Mouse (Mus musculus): ENCODE measurements around the gene B4galt4. TPM values are rescaled to one million over a fixed set of nuclear protein-coding genes. Genes with fewer than 3 reads are reported as not detected.
A peak's percentile ranks its signal among the peaks of the same experiment; 100 is the strongest.

B4galt4 gene
- total and polyA plus RNA-seq, 3 experiments: not detected

DNA sequence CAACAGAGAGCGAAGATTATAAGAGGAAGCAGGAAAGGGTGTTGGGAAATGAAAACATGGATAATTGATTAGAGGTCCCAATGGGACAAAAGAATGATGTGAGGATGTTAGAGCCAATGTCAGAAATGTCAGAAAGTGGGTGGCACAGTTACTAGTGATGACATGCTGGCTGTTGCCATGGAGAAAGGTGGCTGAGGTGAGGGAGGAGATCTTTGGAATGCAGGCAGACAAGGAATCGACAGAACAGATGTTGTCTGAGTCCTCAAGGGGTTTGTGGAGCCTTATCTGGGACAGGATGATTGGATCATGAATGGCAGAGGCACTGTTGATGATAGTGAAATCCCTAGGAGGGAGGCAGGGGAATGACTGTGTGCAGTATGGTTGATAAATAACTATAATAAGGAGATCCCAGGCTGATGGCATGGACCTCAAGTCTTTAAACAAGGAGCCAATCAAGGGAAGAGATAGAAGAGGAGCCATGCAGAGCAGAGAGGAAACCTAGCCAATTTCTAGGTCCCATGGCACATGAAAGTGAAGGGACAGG, 40.5 kb downstream of the B4galt4 start:
- TF ChIP-seq MAX (IDR thresholded peaks at IDR 0.05; ENCODE audit: low read length) (no peak), MAFK (IDR thresholded peaks at IDR 0.05; ENCODE audit: insufficient replicate concordance, low read length) (no peak), IRF4 (IDR thresholded peaks at IDR 0.05; ENCODE audit: low read depth, low read length) (no peak), USF2 (conservative IDR thresholded peaks at IDR 0.05; ENCODE audit: low read depth, low read length) (no peak), ZC3H11A (IDR thresholded peaks at IDR 0.05; ENCODE audit: low read depth, low read length) (no peak), KAT2A (IDR thresholded peaks at IDR 0.05; ENCODE audit: insufficient replicate concordance, low read length) (no peak), CHD1 (IDR thresholded peaks at IDR 0.05; ENCODE audit: low read depth, low read length) (no peak), E2F4 (IDR thresholded peaks at IDR 0.05; ENCODE audit: insufficient replicate concordance, low read depth, low read length) (no peak), TCF12 (IDR thresholded peaks at IDR 0.05; ENCODE audit: low read depth, low read length) (no peak), BHLHE40 (IDR thresholded peaks at IDR 0.05; ENCODE audit: low read depth, low read length) (no peak), PAX5 (IDR thresholded peaks at IDR 0.05; ENCODE audit: low read length) (no peak)
- dilution Hi-C loops (cut with MboI; ENCODE audit: extremely low pct_ligation_motif_present, extremely low pct_unique_long_range_greater_than_20kb, low sequenced_read_pairs): no loop called here
- H3K27me3 ChIP-seq (replicated peaks): no peaks in the 10 kb centered on the region

DNA sequence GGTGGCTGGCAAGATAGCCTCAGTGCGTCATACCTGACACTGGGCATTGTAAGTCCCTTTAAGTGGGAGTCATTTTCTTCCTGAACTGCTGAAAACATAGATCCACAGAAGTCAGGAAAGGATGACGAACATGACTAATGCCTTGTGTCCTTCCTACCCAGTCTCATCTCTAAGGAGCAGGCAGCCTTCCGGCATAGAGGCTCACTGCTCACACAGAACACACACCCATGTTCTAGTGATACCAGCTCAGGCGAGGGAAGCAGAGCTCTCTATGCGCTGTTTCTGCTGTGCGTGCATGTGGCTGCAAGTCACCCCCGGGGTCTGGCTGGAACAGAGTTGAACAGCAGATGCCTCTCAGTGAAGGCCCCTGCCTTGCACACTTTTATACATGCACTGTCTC, 43.2 kb downstream of the B4galt4 start:
- TF ChIP-seq HCFC1 (IDR thresholded peaks at IDR 0.05; ENCODE audit: low read depth, low read length) (no peak), PAX5 (IDR thresholded peaks at IDR 0.05; ENCODE audit: low read length) (no peak), MAFK (IDR thresholded peaks at IDR 0.05; ENCODE audit: insufficient replicate concordance, low read length) (no peak), CHD1 (IDR thresholded peaks at IDR 0.05; ENCODE audit: low read depth, low read length) (no peak), MAX (IDR thresholded peaks at IDR 0.05; ENCODE audit: low read length) (no peak)
- in situ Hi-C loops (cut with MboI; ENCODE audit: low pct_ligation_motif_present, low pct_unique_long_range_greater_than_20kb, low sequenced_read_pairs): no loop called here
- dilution Hi-C loops (cut with MboI; ENCODE audit: extremely low pct_ligation_motif_present, extremely low pct_unique_long_range_greater_than_20kb, low sequenced_read_pairs): no loop called here

More for the DNA sequence above, 40.5 kb downstream of the B4galt4 start:
- H3K9me3 ChIP-seq (replicated peaks; ENCODE audit: low read length): no peaks in the 10 kb centered on the region
- no peak overlapping the region for H3K4me3 ChIP-seq (replicated peaks in 1 of 3; ENCODE audit: low read depth in 2 of 3, low read length in 2 of 3, poor library complexity in 1 of 3)
- H3K79me2 ChIP-seq (replicated peaks; ENCODE audit: control insufficient read depth, extremely low read depth, insufficient read depth, poor library complexity, severe bottlenecking): no peaks in the 10 kb centered on the region
- H3K4me2 ChIP-seq (ENCODE audit: insufficient read depth, low read depth, poor library complexity, severe bottlenecking): no peak overlapping the region
- H3K9ac ChIP-seq (ENCODE audit: insufficient read depth, low read depth): no peak overlapping the region
- no peak for DNase-seq (ENCODE audit: extremely low read depth)
- in situ Hi-C loops (cut with MboI; ENCODE audit: low pct_ligation_motif_present, low pct_unique_long_range_greater_than_20kb, low sequenced_read_pairs): no loop called here
- H3K27ac ChIP-seq (ENCODE audit: insufficient read depth, low read depth): no peak overlapping the region
- H3K4me1 ChIP-seq (ENCODE audit: control insufficient read depth in 1 of 2, insufficient read depth in 2 of 2): no peaks in the 10 kb centered on the region
- no peaks in the 10 kb centered on the region for H3K36me3 ChIP-seq (replicated peaks in 1 of 2; ENCODE audit: control insufficient read depth in 1 of 2, insufficient read depth in 1 of 2, low read length in 1 of 2)

DNA sequence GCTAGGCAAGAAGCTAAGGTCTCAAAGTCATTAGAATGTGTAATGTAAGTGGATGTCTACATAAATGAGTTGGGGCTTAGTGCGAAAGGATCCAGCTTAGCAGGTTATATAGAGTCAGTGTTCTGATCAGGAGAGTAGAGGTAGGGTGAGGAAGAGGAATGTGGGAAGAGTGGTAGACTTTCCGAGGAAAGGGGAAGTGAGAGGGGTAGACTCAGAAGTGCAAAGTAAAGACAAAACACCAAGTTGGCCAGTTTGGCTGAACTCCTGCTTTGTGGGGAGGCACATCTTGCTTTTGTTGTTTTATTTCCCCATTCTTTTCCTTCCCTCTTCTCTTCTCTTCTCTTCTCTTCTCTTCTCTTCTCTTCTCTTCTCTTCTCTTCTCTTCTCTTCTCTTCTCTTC, 47.0 kb downstream of the B4galt4 start:
- Histone ChIP-seq H3K9ac (ENCODE audit: insufficient read depth, low read depth) (no peak overlapping the region), H3K4me3 (replicated peaks in 1 of 3; ENCODE audit: low read depth in 2 of 3, low read length in 2 of 3, poor library complexity in 1 of 3) (no peak overlapping the region), H3K9me3 (replicated peaks; ENCODE audit: low read length) (no peaks in the 10 kb centered on the region), H3K4me1 (ENCODE audit: control insufficient read depth in 1 of 2, insufficient read depth in 2 of 2) (peaks cover 0 to 3% of the 10 kb centered on the region in 2 experiments; a peak in 1 of 4 replicates), H3K27ac (ENCODE audit: insufficient read depth, low read depth) (no peak overlapping the region), H3K36me3 (replicated peaks in 1 of 2; ENCODE audit: control insufficient read depth in 1 of 2, insufficient read depth in 1 of 2, low read length in 1 of 2) (no peaks in the 10 kb centered on the region), H3K27me3 (replicated peaks) (no peaks in the 10 kb centered on the region), H3K79me2 (replicated peaks; ENCODE audit: control insufficient read depth, extremely low read depth, insufficient read depth, poor library complexity, severe bottlenecking) (no peaks in the 10 kb centered on the region), H3K4me2 (ENCODE audit: insufficient read depth, low read depth, poor library complexity, severe bottlenecking) (no peak overlapping the region)
- in situ Hi-C loops (cut with MboI; ENCODE audit: low pct_ligation_motif_present, low pct_unique_long_range_greater_than_20kb, low sequenced_read_pairs) (no loop called here), dilution Hi-C loops (cut with MboI; ENCODE audit: extremely low pct_ligation_motif_present, extremely low pct_unique_long_range_greater_than_20kb, low sequenced_read_pairs) (no loop called here)
- no peak for DNase-seq (ENCODE audit: extremely low read depth)
- TF ChIP-seq SMC3 (IDR thresholded peaks at IDR 0.05; ENCODE audit: low read depth, low read length): no peak
- TF ChIP-seq USF2 (conservative IDR thresholded peaks at IDR 0.05; ENCODE audit: low read depth, low read length): no peak
- TF ChIP-seq EP300 (IDR thresholded peaks at IDR 0.05; ENCODE audit: low read length): peak; percentile 28; the same call in 1 of the 2 replicates
- no peak for TF ChIP-seq NELFE (IDR thresholded peaks at IDR 0.05; ENCODE audit: low read depth, low read length)
- no peak for TF ChIP-seq TCF12 (IDR thresholded peaks at IDR 0.05; ENCODE audit: low read depth, low read length)
- TF ChIP-seq TBP (conservative IDR thresholded peaks at IDR 0.05; ENCODE audit: low read depth, low read length): no peak
- no peak for TF ChIP-seq IRF4 (IDR thresholded peaks at IDR 0.05; ENCODE audit: low read depth, low read length)
- no peak for TF ChIP-seq MYC (IDR thresholded peaks at IDR 0.05; ENCODE audit: low read depth, low read length)

More for the DNA sequence above, 43.2 kb downstream of the B4galt4 start:
- Histone ChIP-seq H3K9ac (ENCODE audit: insufficient read depth, low read depth) (no peak overlapping the region), H3K4me2 (ENCODE audit: insufficient read depth, low read depth, poor library complexity, severe bottlenecking) (no peak overlapping the region), H3K36me3 (replicated peaks in 1 of 2; ENCODE audit: control insufficient read depth in 1 of 2, insufficient read depth in 1 of 2, low read length in 1 of 2) (no peaks in the 10 kb centered on the region), H3K27ac (ENCODE audit: insufficient read depth, low read depth) (no peak overlapping the region), H3K4me1 (ENCODE audit: control insufficient read depth in 1 of 2, insufficient read depth in 2 of 2) (peaks cover 0 to 3% of the 10 kb centered on the region in 2 experiments; a peak in 1 of 4 replicates), H3K27me3 (replicated peaks) (no peaks in the 10 kb centered on the region), H3K79me2 (replicated peaks; ENCODE audit: control insufficient read depth, extremely low read depth, insufficient read depth, poor library complexity, severe bottlenecking) (no peaks in the 10 kb centered on the region), H3K9me3 (replicated peaks; ENCODE audit: low read length) (no peaks in the 10 kb centered on the region), H3K4me3 (replicated peaks in 1 of 3; ENCODE audit: low read depth in 2 of 3, low read length in 2 of 3, poor library complexity in 1 of 3) (no peak overlapping the region)
- no peak for DNase-seq (ENCODE audit: extremely low read depth)

Data from CH12.LX (cell line).